Mouse (Mus musculus) MEL-GATA-1-ER (cell line): ENCODE data around the gene Metap1d.

Experiments
- DNase-seq: peaks from one replicate; pipeline ENCODE4 v3.0.0-alpha.2; 2012; ENCODE audit warnings: low read depth; ENCODE audit errors: extremely low read depth

Gene Metap1d

DNA sequence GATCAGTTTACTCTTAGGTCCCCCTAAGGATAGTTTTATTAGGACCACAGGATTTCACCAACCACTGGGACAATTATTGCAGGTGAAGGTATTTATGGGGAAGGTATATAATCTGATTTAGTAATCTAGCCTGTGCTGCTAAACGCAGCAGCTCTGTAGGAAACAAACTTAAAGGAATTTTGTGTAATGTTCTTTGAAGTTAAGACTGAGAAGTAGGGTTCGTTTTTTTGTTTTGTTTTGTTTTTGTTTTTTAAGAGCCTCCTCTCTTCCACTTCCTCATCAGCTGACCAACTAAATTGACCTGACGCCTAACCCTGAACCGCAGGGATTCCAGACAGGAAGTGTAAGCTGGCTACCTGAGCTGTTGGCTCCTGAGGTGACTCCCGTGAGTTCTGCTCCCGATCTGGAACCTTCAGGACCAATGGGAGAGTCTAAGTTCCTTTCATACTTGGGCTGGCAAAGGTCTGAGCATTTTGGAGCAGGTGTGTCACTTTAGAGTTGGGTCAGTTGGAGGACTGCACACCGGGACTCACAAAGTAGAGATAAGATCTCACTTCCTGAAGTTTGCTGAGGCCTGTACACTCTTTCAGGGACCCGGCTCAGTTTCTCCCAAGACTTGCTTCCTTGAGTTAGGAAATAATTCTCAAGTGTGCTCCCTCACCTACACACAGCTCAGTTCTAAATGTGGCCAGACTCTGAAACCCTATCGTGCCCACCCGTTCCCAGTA, 73.7 kb downstream of the Metap1d start:
- DNase-seq: no peak

DNA sequence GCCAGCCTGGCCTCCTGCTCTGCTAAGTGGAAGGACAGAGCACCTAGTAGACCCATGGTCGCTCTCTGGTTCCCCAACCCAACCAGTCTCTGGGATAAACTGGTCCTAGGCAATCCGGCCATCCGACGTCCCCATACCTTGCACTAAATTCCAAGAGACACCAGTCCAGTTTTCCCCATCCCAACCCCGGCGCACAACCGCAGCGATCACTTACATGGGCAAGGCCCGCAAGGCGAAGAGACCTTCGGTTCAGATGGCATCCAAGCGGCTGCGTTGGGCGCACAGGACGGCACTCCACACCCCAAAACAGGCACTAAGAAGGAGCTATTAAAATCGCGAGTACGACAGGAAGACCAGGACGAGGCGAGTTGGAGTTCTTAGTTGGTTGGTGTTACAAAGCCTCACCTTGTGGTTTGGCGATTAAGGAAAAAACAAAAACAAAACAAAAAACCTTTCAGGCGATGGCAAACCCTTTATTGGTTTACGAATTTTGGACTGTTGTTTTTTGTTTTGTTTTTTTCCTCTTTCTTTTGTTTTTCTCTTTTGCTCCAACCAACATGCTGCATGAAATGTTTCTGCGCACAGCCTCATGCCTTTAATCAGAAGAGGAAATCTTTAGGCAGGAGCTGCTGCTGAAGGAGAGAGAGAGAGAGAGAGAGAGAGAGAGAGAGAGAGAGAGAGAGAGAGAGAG, 74.4 kb downstream of the Metap1d start:
- no peak for DNase-seq

DNA sequence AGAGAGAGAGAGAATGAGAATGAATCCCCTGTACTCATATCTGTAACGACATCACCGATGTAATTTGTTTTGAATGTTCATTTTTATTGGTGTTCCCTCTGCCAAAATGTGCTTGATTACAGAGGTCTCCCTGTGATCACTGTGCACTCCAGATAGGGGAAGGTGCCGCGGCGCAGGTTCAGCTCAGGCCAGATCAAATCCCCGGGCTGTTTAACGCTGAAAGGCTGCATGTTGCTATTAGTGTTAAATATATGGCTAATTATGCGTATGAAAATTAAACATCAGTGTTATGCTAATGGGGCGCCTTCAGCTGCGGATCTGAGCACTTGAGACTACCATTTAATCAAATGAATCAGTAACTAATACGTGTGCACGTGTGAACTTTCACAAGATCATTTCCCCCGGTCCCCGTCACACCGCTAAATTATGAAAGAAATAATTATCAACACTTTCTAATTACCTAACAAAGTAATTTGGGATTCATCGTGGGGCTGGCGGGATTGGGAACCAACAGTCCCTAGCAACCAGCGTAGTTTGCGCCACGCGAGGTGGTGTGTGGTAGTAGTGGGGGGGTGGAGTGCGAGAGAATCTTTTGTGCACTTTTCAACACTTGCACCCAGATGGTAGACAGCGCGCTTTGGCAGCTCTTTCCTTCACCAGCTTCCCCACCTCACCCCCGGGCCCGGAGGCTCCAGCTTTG, 75.1 kb downstream of the Metap1d start, which contains the start of gene Dlx1:
Gene Dlx1 (plus strand): TSS at position 100 of the 700 bp plus-strand sequence.
- no peak for DNase-seq

DNA sequence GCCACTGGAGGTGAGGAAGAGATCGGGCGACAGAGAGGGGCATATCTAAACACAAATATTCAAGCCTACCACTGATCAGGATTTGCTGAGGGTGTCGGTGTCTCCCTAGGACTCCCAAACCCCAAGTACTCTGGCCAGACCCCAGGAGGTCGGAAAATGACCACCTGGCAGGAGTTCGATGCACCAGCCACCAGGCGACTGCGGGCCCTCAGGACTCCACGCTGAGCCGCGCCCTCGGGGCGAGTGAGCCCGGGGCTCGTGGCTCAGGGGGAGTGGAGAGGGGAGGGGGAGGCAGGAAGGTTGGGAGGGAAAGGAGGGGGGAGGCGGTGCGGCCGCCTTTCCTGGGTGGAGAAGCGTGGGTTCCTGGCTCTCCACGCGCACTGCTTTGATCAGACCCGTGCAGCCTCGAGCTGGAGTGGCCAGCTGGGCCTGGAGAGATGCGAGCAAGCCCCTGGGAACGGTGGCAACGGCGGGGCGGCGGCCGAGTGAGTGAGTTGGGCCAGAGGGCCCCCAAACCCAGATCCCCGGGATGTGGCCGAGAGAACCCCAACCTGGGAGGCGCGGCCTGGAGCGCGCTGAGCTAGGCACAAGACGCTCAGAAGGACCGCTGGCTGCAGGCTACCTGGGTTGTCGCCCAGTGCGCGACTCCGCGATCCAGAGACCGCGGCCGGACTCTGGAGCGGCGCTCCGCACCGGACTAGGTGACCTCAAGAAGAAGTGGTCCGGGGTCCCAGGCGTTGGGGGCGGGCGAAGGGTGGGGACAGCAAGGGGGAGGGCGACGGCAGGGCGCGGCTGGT, 75.8 kb downstream of the Metap1d start:
- no peak for DNase-seq

DNA sequence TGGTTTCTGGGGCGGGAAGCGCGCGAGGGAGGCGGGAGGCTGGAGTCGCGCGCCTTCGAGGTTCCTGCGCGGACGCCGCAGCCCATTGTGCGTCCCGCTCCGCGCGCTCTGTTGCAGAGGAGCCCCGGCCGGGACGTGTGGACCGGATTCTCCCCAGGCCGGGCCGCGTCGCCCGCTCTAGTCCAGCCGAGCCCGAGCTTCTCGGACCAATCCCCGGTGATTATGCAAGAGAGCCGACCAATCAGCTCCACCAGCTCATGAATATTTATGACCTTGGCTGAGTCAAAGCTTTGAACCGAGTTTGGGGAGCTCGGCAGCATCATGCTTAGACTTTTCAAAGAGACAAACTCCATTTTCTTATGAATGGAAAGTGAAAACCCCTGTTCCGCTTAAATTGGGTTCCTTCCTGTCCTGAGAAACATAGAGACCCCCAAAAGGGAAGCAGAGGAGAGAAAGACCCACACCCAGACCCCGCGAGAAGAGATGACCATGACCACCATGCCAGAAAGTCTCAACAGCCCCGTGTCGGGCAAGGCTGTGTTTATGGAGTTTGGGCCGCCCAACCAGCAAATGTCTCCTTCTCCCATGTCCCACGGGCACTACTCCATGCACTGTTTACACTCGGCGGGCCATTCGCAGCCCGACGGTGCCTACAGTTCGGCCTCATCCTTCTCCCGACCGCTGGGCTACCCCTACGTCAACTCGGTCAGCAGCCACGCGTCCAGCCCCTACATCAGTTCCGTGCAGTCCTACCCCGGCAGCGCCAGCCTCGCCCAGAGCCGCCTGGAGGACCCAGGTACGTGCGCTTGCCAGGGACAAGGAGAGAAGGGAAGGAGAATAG, 76.7 kb downstream of the Metap1d start:
- DNase-seq: peak; percentile 94

DNA sequence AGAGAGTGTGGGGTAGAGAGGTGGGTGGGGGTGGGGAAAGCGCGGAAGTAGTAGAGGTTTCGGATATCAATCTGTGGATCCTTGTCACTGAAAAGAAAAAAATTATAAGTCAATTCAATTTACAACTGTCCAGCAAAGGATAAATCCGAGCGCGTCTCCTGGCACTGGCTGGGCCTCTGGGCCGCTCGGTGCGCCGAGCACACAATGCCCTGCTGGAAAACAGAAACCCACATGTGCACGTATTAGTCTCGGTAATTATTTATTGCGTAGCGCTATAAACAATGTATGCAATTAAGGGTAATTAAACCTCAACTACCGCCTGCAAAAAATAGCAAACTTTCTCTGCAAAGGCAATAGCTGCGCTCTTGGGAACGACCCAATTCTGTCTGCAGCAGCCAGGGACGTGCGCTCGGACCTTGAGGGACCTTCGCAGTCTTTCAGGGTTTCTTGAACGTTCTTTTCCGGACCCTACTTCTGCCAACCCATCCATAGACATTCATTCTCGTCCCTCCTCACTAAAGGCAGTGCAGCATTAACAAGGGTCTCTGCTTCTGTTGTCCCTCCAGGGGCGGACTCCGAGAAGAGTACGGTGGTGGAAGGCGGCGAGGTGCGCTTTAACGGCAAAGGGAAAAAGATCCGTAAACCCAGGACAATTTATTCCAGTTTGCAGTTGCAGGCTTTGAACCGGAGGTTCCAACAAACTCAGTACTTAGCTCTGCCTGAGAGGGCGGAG, 77.5 kb downstream of the Metap1d start:
- no peak for DNase-seq

DNA sequence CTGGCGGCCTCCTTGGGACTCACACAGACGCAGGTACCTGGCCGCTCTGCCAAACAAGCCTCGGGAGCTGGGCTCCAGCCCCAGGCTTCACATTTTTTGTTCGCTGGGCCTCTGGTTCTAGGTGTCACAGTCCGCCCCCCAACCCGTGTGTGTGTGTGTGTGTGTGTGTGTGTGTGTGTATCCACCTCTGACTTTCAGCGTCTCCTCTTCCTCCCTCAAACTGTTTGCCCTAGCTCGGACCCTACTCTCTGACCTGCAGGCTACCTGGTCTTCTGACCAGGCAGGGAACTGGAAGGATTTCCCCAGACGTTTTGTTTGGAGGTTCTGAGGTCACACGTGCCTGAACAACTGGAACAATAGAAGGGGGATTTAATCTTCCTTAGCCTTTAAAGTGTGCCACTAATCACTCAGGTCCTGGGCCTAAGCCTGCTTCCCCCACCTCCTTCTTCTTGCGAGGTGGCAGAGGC, 78.1 kb downstream of the Metap1d start:
- DNase-seq: no peak

DNA sequence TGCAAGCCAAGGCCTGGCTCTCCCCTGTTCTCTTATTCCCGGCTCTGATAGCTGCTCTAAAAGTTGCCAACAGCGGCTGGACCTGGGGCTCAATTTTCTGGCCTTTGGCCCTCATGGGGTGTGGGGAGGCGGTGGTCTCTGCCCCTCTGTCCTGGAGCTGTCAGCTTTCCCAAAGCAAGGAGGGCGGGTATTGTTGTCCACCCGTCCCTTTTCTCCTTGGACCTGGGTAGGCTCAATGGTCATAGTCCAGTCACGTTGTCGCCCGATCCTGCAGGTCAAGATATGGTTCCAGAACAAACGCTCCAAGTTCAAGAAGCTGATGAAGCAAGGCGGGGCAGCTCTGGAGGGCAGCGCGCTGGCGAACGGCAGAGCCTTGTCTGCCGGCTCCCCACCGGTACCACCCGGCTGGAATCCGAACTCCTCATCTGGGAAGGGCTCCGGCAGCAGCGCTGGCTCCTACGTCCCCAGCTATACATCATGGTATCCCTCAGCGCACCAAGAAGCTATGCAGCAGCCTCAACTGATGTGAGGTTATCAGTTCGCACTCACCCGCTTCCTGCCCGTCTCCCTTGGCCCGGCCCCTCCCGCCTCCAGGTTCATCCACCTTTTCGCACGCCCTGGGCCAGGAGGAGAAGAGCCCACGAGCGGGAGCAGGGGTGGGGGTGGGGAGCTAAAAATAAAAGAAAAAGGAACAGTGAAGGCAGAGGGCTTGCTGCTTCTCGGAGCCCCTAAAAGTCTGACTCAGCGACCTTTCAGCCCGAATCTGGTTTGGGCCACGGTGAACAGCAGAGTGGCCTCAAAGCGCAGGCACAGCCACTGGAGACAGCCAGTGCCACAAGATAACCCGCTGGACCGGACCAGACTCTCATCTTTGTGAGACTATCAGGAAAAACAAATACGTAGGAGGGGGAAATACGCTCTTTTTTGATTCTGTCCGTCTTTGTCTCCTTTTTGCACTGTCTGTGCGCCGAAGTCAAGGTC, 79.2 kb downstream of the Metap1d start:
- no peak for DNase-seq

DNA sequence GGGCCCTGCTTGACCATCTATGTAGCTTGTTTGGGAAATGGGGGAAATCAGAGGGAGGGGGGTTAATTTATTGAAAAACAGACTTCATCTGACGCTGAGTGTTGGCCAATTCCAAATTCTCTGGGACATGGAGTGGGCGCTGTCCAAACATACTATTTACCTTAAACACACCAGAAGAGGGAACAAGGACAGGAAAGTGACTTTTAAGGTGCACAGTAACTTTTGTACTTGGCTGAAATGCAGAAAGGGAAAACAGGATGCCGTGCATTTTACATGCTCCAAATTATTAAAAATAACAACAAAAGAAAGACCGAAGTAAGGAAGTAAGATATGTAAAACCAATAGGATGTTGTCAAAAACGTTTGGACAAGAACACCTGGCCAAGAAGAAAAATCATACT, 80.0 kb downstream of the Metap1d start:
- no peak for DNase-seq

DNA sequence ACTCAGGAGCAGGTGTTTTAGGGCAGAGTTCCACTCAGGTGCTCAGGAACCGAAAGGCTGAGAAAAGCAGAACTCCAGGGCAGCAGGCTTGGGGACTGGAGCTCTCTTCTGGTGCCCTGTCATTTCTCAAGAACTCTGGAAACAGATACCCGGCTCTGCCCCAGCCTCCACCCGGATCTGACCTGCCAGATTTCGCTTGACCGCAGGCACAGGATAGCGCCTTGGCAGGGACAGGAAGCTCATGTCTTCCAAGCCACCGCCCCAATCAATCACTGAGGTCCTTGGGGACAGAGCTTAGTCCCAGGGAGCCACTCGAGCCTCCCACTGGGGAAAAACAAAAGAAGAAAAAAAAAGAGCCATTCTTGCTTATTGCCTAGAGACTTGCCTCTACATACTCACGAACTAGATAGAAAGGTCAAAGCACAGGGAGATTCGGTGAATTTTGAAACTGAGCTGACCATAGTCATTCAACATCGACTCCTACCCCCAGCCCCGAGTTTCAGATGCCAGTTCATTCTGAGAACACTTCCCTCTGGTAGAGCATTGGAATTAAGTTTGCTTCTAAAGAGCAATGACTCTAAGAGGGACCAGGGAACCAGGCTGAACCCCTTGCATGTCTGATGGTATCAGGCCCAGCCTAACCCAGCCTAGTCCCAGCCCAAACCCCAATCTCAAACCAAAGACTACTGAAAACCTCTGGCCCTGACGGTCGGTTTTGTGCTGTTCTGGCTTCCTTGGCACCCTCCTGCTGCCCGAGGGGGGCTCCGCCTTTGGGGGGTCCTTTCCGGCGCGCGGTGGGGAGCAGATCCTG, 81.4 kb downstream of the Metap1d start:
- no peak for DNase-seq

DNA sequence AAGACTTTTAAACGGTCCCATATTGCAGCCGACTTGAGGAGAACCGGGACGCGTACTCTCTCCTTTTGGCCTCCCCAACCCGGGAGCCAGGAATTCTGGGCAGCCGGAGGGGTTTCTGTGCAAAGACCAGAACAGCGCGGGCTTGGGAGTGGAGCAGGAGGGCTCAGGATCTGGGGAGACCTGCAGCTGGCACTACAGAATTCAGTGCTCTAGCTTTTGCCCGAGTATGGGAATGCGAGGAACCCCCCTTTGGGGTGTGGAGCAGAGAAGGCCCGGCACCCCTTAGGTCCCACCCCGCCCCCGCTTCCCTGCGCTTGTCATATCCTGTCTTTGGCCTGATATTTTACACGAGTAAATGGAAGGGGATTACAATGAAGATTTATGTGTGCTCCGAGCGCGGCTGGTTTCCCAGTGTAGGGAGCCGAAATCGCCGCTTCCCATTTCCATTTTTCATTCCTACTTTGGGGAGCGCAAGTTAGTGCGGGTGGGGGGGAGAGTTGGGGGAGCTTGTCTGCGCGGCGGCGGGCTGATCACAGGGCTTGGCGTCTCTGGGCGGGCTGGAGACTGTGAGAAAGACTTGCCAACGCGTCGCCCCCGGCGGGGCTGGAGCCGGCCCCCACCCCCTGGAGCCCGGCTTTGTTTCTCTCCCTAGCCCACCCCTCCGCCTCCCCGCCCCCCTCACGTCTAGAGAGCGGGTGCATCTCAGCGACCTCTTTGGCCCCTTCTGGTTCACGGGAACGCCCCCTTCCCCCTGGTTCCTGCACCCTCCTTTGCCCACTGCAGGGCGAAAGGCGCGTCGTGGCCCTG, 87.7 kb downstream of the Metap1d start:
- no peak for DNase-seq

DNA sequence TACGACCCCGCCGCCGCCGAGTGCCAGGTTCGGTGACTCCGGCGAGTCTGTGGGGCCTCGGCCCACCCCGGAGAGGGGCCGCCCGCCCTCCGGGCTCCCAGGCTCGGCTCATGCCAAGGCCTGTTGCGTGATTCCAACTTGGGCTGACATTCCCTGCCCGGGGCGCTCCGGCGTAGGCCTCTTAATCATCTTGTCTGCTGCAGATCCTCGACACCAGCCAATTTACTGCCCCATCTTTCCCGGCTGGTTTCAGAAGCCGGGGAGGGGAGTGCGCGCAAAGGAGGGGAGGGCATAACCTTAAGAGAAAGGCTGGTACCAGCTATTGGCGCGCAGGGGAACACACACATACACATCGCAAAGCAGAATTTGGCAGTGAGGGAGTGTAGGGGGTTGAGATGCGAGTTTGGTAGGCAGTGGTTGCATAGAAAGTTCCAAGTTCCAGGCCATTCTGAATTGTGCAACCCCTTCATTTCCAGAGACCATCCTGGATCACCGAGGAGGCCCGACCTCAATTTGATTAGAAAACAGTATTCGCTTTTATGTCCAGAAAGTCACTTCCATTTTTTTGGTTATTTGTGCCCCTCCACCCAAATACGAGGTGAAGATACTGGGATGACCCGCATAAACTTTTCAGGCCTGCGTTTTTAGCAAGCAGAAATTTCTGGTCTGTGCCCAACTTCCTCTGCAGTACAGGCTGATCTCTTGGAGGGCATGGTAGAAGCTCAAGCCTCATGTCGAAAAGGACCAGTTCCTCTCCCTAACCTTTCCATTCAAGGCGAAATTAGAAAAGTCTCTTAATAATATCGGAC, 88.5 kb downstream of the Metap1d start:
- DNase-seq: no peak

DNA sequence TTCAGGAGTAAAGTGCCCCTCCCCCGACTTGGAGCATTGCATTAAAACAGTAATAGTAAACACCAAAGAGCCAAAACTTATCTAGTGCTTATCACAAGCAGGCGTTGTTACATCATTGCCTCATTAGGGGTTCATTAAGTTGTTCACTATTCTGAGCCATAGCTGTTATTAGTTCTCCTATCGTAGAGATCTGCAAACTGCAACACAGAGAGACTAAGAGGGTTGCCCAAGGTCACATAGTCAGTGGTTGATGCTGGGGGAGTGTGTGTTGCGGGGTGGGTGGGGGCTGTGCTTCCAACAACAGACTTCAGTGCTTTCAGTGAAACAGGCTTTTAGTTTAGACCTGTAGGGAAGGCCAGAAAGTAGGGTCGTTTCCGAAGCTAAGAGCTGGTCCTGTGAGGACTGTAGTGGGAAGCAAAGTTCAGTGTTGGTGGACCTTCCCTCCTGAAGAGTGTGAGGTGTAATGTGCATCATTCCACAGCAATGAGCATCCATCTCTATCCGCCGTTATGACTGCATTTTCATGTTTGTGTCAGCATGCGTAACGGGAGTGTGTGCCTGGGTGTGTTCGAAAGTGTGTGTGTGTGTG, 89.2 kb downstream of the Metap1d start:
- DNase-seq: no peak

DNA sequence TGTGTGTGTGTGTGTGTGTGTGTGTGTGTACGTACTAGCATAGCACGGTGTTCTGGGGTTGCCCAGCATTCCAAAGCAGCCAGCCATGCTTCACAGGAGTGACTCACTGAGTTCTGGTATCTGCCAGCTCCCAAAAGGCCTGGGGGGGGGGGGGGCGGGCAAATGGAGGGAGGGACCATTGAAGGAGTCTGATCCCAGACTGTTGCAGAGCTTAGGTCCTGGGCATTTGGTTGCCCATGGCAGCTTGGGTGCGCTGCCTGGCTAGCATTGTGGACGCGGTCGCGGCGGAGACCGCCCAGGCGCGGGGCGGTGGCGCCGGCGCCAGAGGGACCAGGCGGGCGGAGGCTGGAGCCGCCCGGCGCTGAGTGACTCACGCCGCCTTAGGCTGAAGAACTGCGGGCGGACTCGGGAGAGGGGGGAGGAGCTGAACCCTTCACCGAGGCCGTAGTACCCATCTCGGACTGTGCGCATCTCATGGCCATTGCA, 89.8 kb downstream of the Metap1d start:
- DNase-seq: no peak

DNA sequence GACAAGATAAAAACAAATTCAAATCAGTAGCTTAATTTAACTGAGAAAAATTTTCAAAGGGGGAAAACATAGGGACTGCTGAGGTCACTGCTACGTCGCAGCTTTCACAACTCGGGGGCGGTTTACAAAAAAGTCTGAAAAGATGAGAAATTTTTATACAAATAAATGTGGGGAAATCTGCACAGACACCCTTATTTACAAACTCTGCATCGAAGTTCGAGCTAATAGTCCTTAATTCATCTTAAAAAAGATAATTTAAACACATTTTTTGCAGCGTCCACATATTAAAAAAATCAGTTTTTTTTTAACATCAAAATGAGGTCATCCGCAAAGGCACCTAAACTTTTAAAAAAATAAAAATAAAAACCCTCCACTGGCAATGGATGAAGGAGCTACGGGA, 90.5 kb downstream of the Metap1d start:
- no peak for DNase-seq

DNA sequence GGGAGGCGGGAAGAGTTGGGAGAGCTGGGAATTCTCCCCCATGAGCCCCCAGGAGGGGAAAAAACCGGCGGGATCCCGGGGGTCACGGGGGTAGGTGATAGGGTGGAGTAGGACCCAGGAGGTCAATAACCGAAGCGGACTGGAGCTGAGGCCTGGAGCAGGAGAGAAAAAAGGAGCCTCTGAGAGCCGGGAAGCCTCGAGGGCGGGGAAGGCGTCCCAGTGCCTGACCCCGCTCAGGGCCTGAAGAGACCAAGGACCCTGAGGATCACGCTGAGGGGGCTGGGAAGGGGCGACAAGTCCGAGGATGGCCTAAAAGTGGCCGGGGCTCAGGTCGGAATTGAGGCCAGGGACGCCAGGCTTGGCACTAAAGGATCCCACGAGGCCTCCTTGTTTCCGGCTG, 90.9 kb downstream of the Metap1d start:
- DNase-seq: no peak
